Mouse (Mus musculus): ENCODE measurements around the gene Dmpk. TPM values are rescaled to one million over a fixed set of nuclear protein-coding genes. Genes with fewer than 3 reads are reported as not detected.
A peak's percentile ranks its signal among the peaks of the same experiment; 100 is the strongest.
"Not testable (repeated sequence)": the region's sequence is repeated elsewhere in the genome, so short reads cannot be mapped to it uniquely, and the experiment has no call there.

Gene Dmpk
- polyA plus RNA-seq, 1 experiment from 2014 or later: 13.4 TPM

DNA sequence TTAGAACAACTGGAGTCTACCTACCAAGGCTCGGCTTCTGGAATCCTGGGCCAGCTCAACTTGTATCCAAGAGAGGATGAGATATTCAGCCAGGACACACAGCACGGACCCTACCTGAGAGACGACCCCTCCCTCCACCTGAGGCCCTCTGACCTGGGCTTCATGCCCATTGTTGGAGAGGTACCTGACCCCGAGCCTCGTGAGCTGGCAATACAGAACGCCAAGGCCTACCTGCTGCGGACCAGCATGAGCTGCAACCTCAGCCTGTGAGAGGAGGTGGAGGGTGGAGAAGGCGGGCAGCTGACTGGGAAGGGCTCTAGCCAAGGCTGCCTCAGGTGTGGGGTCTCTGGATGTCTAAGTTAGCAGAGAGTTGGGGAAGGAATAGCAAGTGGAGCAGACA lies 28.5 kb upstream of the Dmpk start:
- Histone ChIP-seq H3K27me3 (no peaks in the 10 kb centered on the region), H3K27ac (no peak overlapping the region), H3K9me3 (replicated peaks) (no peaks in the 10 kb centered on the region), H3K4me1 (peaks cover 7% of the 10 kb centered on the region; the same call in 1 of the 2 replicates), H3K4me2 (replicated peaks) (no peak overlapping the region), H3K9ac (no peak overlapping the region), H3K4me3 (no peak overlapping the region), H3K36me3 (peaks cover 28% of the 10 kb centered on the region)
- 92% methylated on average over 8 of the region's 8 CpGs for WGBS
- peak; percentile 5; the same call in 1 of the 2 replicates for ATAC-seq (ENCODE audit: low FRiP score)

DNA sequence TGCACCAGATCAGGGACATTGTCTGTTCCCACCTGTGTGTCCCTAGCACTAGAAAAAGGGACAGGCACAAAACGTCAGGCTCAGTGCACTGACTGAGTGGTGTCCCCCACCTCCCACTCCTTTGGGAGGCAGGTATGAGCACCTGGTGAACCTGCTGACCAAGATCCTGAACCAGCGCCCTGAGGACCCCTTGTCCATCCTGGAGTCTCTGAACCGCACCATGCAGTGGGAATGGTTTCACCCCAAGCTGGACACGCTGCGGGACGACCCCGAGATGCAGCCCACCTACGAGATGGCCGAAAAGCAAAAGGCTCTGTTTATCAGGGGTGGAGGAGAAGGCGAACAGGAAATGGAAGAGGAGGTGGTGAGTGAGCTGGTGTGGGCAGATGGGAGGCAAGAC lies 26.2 kb upstream of the Dmpk start:
- Histone ChIP-seq H3K4me1 (peaks cover 7% of the 10 kb centered on the region; the same call in 1 of the 2 replicates), H3K36me3 (peaks cover 5% of the 10 kb centered on the region), H3K4me2 (replicated peaks) (no peak overlapping the region), H3K27me3 (no peaks in the 10 kb centered on the region), H3K9me3 (replicated peaks) (no peaks in the 10 kb centered on the region), H3K27ac (no peak overlapping the region), H3K9ac (no peak overlapping the region), H3K4me3 (no peak overlapping the region)
- ATAC-seq (ENCODE audit: low FRiP score): no peak
- WGBS: 89% methylated on average over 10 of the region's 10 CpGs

DNA sequence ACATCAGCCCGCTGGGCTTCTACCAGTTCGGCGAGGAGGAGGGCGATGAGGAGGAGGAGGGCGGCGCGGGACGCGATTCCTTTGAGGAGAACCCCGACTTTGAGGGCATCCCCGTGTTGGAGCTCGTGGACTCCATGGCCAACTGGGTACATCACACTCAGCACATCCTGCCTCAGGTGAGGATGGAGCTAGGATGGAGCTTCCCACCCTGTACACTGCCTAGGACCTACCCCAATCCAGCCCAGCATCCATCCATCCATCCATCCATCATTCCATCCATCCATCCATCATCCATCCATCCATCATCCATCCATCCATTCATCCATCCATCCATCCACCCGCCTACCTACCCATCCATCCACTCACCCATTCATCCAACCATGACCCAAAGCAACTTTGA lies 17.8 kb upstream of the Dmpk start:
- Histone ChIP-seq H3K4me3 (peak overlapping the region; percentile 7; the same call in 1 of the 2 replicates), H3K27ac (no peak overlapping the region), H3K36me3 (no peaks in the 10 kb centered on the region), H3K9ac (no peak overlapping the region), H3K27me3 (peaks cover 41% of the 10 kb centered on the region), H3K9me3 (replicated peaks) (0 out of 2 replicates have a peak, but pooled peaks cover 8% of the 10 kb centered on the region), H3K4me1 (no peaks in the 10 kb centered on the region), H3K4me2 (replicated peaks) (no peak overlapping the region; the same call in 1 of the 2 replicates)
- ATAC-seq (ENCODE audit: low FRiP score): no peak
- WGBS: 47% methylated on average over 13 of the region's 13 CpGs

DNA sequence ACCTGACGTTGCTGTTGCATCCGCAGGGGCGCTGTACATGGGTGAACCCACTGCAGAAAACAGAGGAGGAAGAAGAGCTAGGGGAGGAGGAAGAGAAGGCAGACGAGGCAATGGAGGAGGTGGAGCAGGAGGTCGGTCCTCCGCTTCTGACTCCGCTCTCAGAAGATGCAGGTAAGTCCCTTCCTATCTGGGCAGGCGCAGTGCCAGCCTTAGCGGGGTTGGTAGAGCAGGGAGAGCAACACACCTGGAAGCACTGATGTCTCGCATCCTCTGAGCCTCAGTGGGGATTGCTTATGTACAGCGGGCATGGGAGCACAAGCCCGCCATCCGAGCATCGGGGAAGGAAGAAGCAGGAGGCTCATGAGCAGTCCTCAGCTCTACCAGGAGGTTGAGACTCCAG lies 16.6 kb upstream of the Dmpk start:
- 0 out of 2 replicates have a peak, but pooled peaks cover 8% of the 10 kb centered on the region for H3K9me3 ChIP-seq (replicated peaks)
- H3K27me3 ChIP-seq: peaks cover 41% of the 10 kb centered on the region
- ATAC-seq (ENCODE audit: low FRiP score): no peak
- WGBS: 45% methylated on average over 14 of the region's 14 CpGs
- H3K4me1 ChIP-seq: no peaks in the 10 kb centered on the region
- no peak overlapping the region for H3K4me3 ChIP-seq
- H3K4me2 ChIP-seq (replicated peaks): no peak overlapping the region
- H3K36me3 ChIP-seq: no peaks in the 10 kb centered on the region
- no peak overlapping the region for H3K9ac ChIP-seq
- H3K27ac ChIP-seq: no peak overlapping the region

GRCm38 (mm10) chr7:19067935-19068334 lies 15.7 kb upstream of the Dmpk start:
- 0 out of 2 replicates have a peak, but pooled peaks cover 8% of the 10 kb centered on the region for H3K9me3 ChIP-seq (replicated peaks)
- H3K36me3 ChIP-seq: no peaks in the 10 kb centered on the region
- 68% methylated on average over 13 of the region's 14 CpGs for WGBS
- H3K9ac ChIP-seq: no peak overlapping the region
- H3K4me2 ChIP-seq (replicated peaks): no peak overlapping the region
- H3K4me1 ChIP-seq: no peaks in the 10 kb centered on the region
- H3K4me3 ChIP-seq: no peak overlapping the region
- H3K27ac ChIP-seq: no peak overlapping the region
- peaks cover 41% of the 10 kb centered on the region for H3K27me3 ChIP-seq
- no peak for ATAC-seq (ENCODE audit: low FRiP score)

DNA sequence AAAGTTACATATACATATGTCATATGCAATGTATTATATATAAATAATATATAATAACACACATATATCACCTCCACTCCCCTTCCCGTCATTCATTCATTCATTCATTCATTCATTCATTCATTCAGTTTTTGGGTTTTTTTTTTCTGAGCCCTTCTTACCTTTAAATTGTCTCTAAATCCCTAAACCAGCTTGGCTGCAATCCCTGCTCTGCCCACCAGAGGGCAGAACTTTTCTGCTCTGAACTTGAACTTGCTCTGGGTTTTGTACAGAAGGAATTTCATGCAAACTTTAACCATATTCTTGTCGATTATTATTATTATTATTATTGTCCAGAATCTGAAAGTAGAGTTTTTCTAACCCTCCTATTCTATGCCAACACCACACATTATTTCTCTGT lies 14.9 kb upstream of the Dmpk start:
- Histone ChIP-seq H3K9me3 (replicated peaks) (0 out of 2 replicates have a peak, but pooled peaks cover 8% of the 10 kb centered on the region), H3K27ac (no peak overlapping the region), H3K36me3 (no peaks in the 10 kb centered on the region), H3K4me1 (no peaks in the 10 kb centered on the region), H3K4me2 (replicated peaks) (no peak overlapping the region), H3K9ac (no peak overlapping the region), H3K4me3 (no peak overlapping the region), H3K27me3 (peaks cover 40% of the 10 kb centered on the region)
- ATAC-seq (ENCODE audit: low FRiP score): no peak
- WGBS: 11% methylated on average over 2 of the region's 2 CpGs

DNA sequence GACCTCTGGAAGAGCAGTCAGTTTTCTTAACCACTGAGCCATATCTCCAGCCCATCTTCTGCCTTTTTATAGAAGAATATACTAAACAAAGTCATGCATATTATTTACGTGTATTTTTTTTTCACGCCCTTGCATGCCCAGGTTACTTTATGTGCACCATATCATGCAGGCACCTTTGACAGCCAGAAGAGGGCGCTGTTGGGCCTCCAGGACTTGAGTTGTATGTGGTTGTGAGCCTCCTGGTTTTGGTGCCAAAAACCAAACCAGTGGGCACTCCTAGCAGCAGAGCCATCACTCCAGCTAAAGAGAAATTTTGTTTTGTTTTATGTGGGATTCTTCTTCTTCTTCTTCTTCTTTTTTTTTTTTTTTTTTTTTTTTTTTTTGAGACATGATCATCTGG lies 14.1 kb upstream of the Dmpk start:
- Histone ChIP-seq H3K9me3 (replicated peaks) (0 out of 2 replicates have a peak, but pooled peaks cover 8% of the 10 kb centered on the region), H3K4me1 (no peaks in the 10 kb centered on the region), H3K4me2 (replicated peaks) (no peak overlapping the region), H3K27ac (no peak overlapping the region), H3K9ac (no peak overlapping the region), H3K4me3 (no peak overlapping the region), H3K27me3 (peaks cover 33% of the 10 kb centered on the region), H3K36me3 (no peaks in the 10 kb centered on the region)
- WGBS: 49% methylated on average over 3 of the region's 3 CpGs
- ATAC-seq (ENCODE audit: low FRiP score): no peak

GRCm38 (mm10) chr7:19071024-19071423 lies 12.6 kb upstream of the Dmpk start:
- H3K27me3 ChIP-seq: peaks cover 18% of the 10 kb centered on the region
- 56% methylated on average over 3 of the region's 3 CpGs for WGBS

DNA sequence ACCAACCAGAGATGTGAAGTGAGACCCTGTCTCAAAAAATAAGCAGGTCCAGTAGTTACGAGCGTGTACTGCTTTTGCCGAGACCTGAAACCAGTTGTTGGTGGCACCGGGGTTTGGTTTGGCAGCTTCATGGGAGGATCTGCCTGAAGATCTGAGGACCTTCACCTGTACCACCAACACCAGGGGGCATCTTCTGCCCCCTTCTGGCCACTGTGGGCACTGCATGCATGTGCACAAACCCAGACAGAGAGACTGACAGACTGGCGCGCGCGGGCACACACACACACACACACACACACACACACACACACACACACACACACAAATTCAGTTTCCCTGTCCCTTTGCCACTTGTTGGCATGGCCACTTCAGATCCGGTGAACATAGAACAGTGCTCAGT lies 10.1 kb upstream of the Dmpk start:
- no peak for ATAC-seq (ENCODE audit: low FRiP score)
- Histone ChIP-seq H3K4me2 (replicated peaks) (no peak overlapping the region), H3K4me3 (no peak overlapping the region), H3K36me3 (peaks cover 7% of the 10 kb centered on the region), H3K9ac (no peak overlapping the region), H3K27ac (no peak overlapping the region), H3K4me1 (peaks cover 20% of the 10 kb centered on the region), H3K9me3 (replicated peaks) (no peaks in the 10 kb centered on the region), H3K27me3 (no peaks in the 10 kb centered on the region)
- WGBS: 76% methylated on average over 9 of the region's 9 CpGs

More at GRCm38 (mm10) chr7:19071024-19071423, 12.6 kb upstream of the Dmpk start:
- H3K27ac ChIP-seq; H3K36me3 ChIP-seq; H3K9ac ChIP-seq; ATAC-seq (ENCODE audit: low FRiP score); H3K9me3 ChIP-seq (replicated peaks); H3K4me3 ChIP-seq; H3K4me2 ChIP-seq (replicated peaks); H3K4me1 ChIP-seq: not testable (repeated sequence)

GRCm38 (mm10) chr7:19074494-19074893 lies 9.2 kb upstream of the Dmpk start:
- H3K36me3 ChIP-seq: peaks cover 17% of the 10 kb centered on the region
- no peak overlapping the region for H3K4me3 ChIP-seq
- peaks cover 20% of the 10 kb centered on the region for H3K4me1 ChIP-seq
- 92% methylated on average over 6 of the region's 6 CpGs for whole genome bisulfite sequencing
- ATAC-seq (ENCODE audit: low FRiP score): no peak
- no peaks in the 10 kb centered on the region for H3K9me3 ChIP-seq (replicated peaks)
- H3K27ac ChIP-seq: no peak overlapping the region
- H3K27me3 ChIP-seq: no peaks in the 10 kb centered on the region
- no peak overlapping the region for H3K9ac ChIP-seq
- no peak overlapping the region for H3K4me2 ChIP-seq (replicated peaks)

DNA sequence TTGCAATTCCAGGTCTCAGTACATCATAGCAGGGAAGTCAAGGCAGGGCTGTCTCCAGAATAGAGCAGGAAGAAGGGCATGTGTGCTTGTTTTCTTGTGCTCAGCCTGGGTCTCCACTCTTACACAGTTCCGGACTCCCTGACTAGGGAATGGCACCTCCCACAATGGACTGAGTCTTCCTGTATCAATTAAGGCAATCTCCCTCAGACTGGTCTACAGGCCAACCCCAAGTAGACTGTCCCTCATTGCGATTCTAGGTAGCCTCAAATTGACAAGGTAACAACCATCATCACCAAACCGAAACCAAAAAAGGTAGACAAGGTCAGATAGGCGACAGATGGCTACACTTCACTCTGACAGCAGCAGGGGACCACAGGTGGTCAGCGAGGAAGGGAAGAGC lies 8.4 kb upstream of the Dmpk start:
- peak; percentile 1; the same call in 1 of the 2 replicates for ATAC-seq (ENCODE audit: low FRiP score)
- Histone ChIP-seq H3K4me3 (peak overlapping the region; percentile 98), H3K27ac (peak overlapping the region; percentile 71), H3K4me2 (replicated peaks) (peak overlapping the region; percentile 49), H3K4me1 (peaks cover 20% of the 10 kb centered on the region), H3K27me3 (no peaks in the 10 kb centered on the region), H3K36me3 (peaks cover 24% of the 10 kb centered on the region), H3K9ac (no peak overlapping the region), H3K9me3 (replicated peaks) (no peaks in the 10 kb centered on the region)
- WGBS: 56% methylated on average over 5 of the region's 5 CpGs

- Histone ChIP-seq H3K27ac (peak within 1 kb of the TSS; percentile 71), H3K9ac (peak within 1 kb of the TSS; percentile 95), H3K4me2 (replicated peaks) (peak within 1 kb of the TSS; percentile 96), H3K36me3 (peaks cover 31% of the 10 kb centered on the region), H3K4me1 (peaks cover 20% of the 10 kb centered on the region), H3K9me3 (replicated peaks) (no peaks in the 10 kb centered on the region), H3K4me3 (peak within 1 kb of the TSS; percentile 98), H3K27me3 (no peaks in the 10 kb centered on the region)
- 1% methylated on average over 71 of the region's 91 CpGs for WGBS
- ATAC-seq (ENCODE audit: low FRiP score): peak; percentile 99
Measured at GRCm38 (mm10) chr7:19075723-19076585, 7.7 kb upstream of the Dmpk start, which contains the start of gene Dmwd. Dmwd (plus strand) TSS chr7:19076227.

All from hindbrain, embryonic 12.5 days (tissue).